Mouse (Mus musculus) kidney, adult 2 months (tissue): ENCODE measurements around the gene Zfpl1. TPM values are rescaled to one million over a fixed set of nuclear protein-coding genes. Genes with fewer than 3 reads are reported as not detected.
A peak's percentile ranks its signal among the peaks of the same experiment; 100 is the strongest.

Experiments
- DNase-seq: peaks from one replicate; pipeline ENCODE4 v3.0.0; 2021
- H3K27ac ChIP-seq: fragments of 200-500 bp; 2 replicates; pipeline ENCODE4 v1.5.1; 2012; ENCODE audit warnings: low read depth, low read length, control low read depth, inconsistent platforms; ENCODE audit not compliant: insufficient read depth
- H3K27me3 ChIP-seq: fragments of 200-500 bp; replicated peaks from 2 replicates; pipeline ENCODE4 v1.6.1; 2012; ENCODE audit warnings: mild to moderate bottlenecking, moderate library complexity, low read length, inconsistent platforms; ENCODE audit not compliant: control insufficient read depth, insufficient read depth
- H3K36me3 ChIP-seq: fragments of 200-500 bp; 2 replicates; pipeline ENCODE4 v1.6.1; 2012; ENCODE audit warnings: mild to moderate bottlenecking, moderate library complexity, low read length, inconsistent platforms; ENCODE audit not compliant: control insufficient read depth, insufficient read depth
- H3K4me1 ChIP-seq: fragments of 200-500 bp; 2 replicates; pipeline ENCODE4 v1.6.1; 2011; ENCODE audit warnings: low read length; ENCODE audit not compliant: control insufficient read depth, insufficient read depth
- H3K4me3 ChIP-seq: fragments of 200-500 bp; 2 replicates; pipeline ENCODE4 v1.5.1; 2011; ENCODE audit warnings: mild to moderate bottlenecking, low read depth, low read length, control low read depth; ENCODE audit not compliant: insufficient read depth
- CTCF ChIP-seq: fragments of 200-500 bp; conservative IDR thresholded peaks from 2 replicates; pipeline ENCODE4 v1.5.1; 2011; ENCODE audit warnings: low read depth, mild to moderate bottlenecking, control low read depth, low read length, moderate library complexity, mixed read lengths; ENCODE audit not compliant: insufficient read depth, insufficient read length
- POLR2A ChIP-seq: fragments of 200-500 bp; IDR thresholded peaks from one replicate; pipeline ENCODE4 v1.6.1; 2011; ENCODE audit warnings: low read depth, low read length, control low read depth
- WGBS: fragments of 180-500 bp; shearing (Covaris S2); methylation state at CpG from one replicate; pipeline ENCODE4 v1.1.7; 2018; 5-methylcytosine and 5-hydroxymethylcytosine counted together
- polyA plus RNA-seq: library from polyadenylated mRNA; depleted of rRNA; stranded (reverse); fragments of >200 nt; gene quantifications from 2 replicates; pipeline ENCODE4 v1.2.3, GENCODE M21; 2012

Gene Zfpl1
- polyA plus RNA-seq, 1 experiment, result 77.1 TPM

- no peaks in the 10 kb centered on the region for H3K36me3 ChIP-seq
- H3K4me3 ChIP-seq, result no peak overlapping the region
- H3K27ac ChIP-seq, result no peak overlapping the region
- H3K27me3 ChIP-seq, result no peaks in the 10 kb centered on the region
- H3K4me1 ChIP-seq, result peaks cover 22% of the 10 kb centered on the region
- TF ChIP-seq CTCF (no peak), POLR2A (no peak)
- DNase-seq, result no peak
- WGBS, result 85% methylated on average over 6 of the region's 6 CpGs
Observed at GRCm38 (mm10) chr19:6063081-6063480, 21.7 kb downstream of the Zfpl1 start.

GRCm38 (mm10) chr19:6062418-6062817 lies 22.3 kb downstream of the Zfpl1 start:
- WGBS, result 34% methylated on average over 5 of the region's 5 CpGs
- Histone ChIP-seq H3K27me3 (no peaks in the 10 kb centered on the region), H3K27ac (no peak overlapping the region), H3K36me3 (no peaks in the 10 kb centered on the region), H3K4me3 (peak overlapping the region; percentile 92), H3K4me1 (peaks cover 22% of the 10 kb centered on the region)
- no peak for DNase-seq
- TF ChIP-seq CTCF, result no peak
- no peak for TF ChIP-seq POLR2A

- peak; percentile 57 for DNase-seq
- H3K4me3 ChIP-seq, result peak overlapping the region; percentile 92
- H3K4me1 ChIP-seq, result peaks cover 16% of the 10 kb centered on the region
- H3K36me3 ChIP-seq, result no peaks in the 10 kb centered on the region
- H3K27ac ChIP-seq, result peak overlapping the region; percentile 67
- TF ChIP-seq CTCF (no peak), POLR2A (no peak)
- no peaks in the 10 kb centered on the region for H3K27me3 ChIP-seq
- under 1% methylated on average over 44 of the region's 44 CpGs for WGBS
Observed at GRCm38 (mm10) chr19:6061641-6062302, 23.0 kb downstream of the Zfpl1 start.

- under 1% methylated on average over 58 of the region's 58 CpGs for WGBS
- peak; percentile 44 for TF ChIP-seq POLR2A
- no peak for TF ChIP-seq CTCF
- Histone ChIP-seq H3K4me1 (peaks cover 14% of the 10 kb centered on the region), H3K36me3 (no peaks in the 10 kb centered on the region), H3K27me3 (no peaks in the 10 kb centered on the region), H3K4me3 (peak within 1 kb of the TSS; percentile 92), H3K27ac (peak within 1 kb of the TSS; percentile 67)
- peak; percentile 98 for DNase-seq
Observed at GRCm38 (mm10) chr19:6061021-6061533, 23.7 kb downstream of the Zfpl1 start, which contains the start of gene Znhit2. TSS of gene Znhit2 (plus strand) at chr19:6061192.

- peak overlapping the region; percentile 13; the same call in 1 of the 2 replicates for H3K27ac ChIP-seq
- peaks cover 14% of the 10 kb centered on the region for H3K4me1 ChIP-seq
- no peak for TF ChIP-seq CTCF
- no peak for TF ChIP-seq POLR2A
- H3K36me3 ChIP-seq, result no peaks in the 10 kb centered on the region
- DNase-seq, result peak; percentile 60
- no peaks in the 10 kb centered on the region for H3K27me3 ChIP-seq
- 43% methylated on average over 5 of the region's 5 CpGs for WGBS
- peak overlapping the region; percentile 83 for H3K4me3 ChIP-seq
Observed at GRCm38 (mm10) chr19:6058966-6059365, 25.8 kb downstream of the Zfpl1 start.

- Histone ChIP-seq H3K36me3 (no peaks in the 10 kb centered on the region; the same call in 1 of the 2 replicates), H3K27ac (peak overlapping the region; percentile 76), H3K27me3 (no peaks in the 10 kb centered on the region), H3K4me1 (peaks cover 14% of the 10 kb centered on the region), H3K4me3 (peak overlapping the region; percentile 83)
- 20% methylated on average over 5 of the region's 5 CpGs for WGBS
- no peak for DNase-seq
- no peak for TF ChIP-seq CTCF
- TF ChIP-seq POLR2A, result no peak
Observed at GRCm38 (mm10) chr19:6058513-6058912, 26.2 kb downstream of the Zfpl1 start.

- no peaks in the 10 kb centered on the region for H3K27me3 ChIP-seq
- DNase-seq, result peak; percentile 99
- H3K27ac ChIP-seq, result peak within 1 kb of the TSS; percentile 76
- peaks cover 3% of the 10 kb centered on the region; the same call in 1 of the 2 replicates for H3K36me3 ChIP-seq
- peaks cover 9% of the 10 kb centered on the region for H3K4me1 ChIP-seq
- TF ChIP-seq POLR2A (peak; percentile 72), CTCF (no peak)
- under 1% methylated on average over 63 of the region's 63 CpGs for WGBS
- peak within 1 kb of the TSS; percentile 89 for H3K4me3 ChIP-seq
Observed at GRCm38 (mm10) chr19:6057313-6058096, 27.3 kb downstream of the Zfpl1 start, which contains the start of the genes Mrpl49 and Fau. TSS of gene Mrpl49 (minus strand) at chr19:6057785. TSS of gene Fau (plus strand) at chr19:6057844.
